Mouse (Mus musculus) cerebellum, adult 2 months (tissue): ENCODE data around the gene Anpep.

Experiments
- CTCF ChIP-seq: fragments of 200-500 bp; IDR thresholded peaks from 2 replicates; pipeline ENCODE4 v1.5.1; 2011; ENCODE audit warnings: low read depth, mild to moderate bottlenecking, control low read depth, low read length, moderate library complexity, borderline replicate concordance; ENCODE audit not compliant: insufficient read depth
- POLR2A ChIP-seq: fragments of 200-500 bp; IDR thresholded peaks from 2 replicates; pipeline ENCODE4 v1.6.1; 2011; ENCODE audit warnings: low read length, control low read depth, borderline replicate concordance; ENCODE audit not compliant: insufficient read depth

- no peak for TF ChIP-seq CTCF
- TF ChIP-seq POLR2A = no peak
These were observed 12.5 kb upstream of the Anpep start for GRCm38 (mm10) chr7:79873407-79873806.
